Mouse (Mus musculus): ENCODE data around the gene Uqcc1. TPM values are rescaled to one million over a fixed set of nuclear protein-coding genes. Genes with fewer than 3 reads are reported as not detected.
A peak's percentile ranks its signal among the peaks of the same experiment; 100 is the strongest.

The Uqcc1 gene
- polyA plus RNA-seq, 1 experiment from 2014 or later = 40.4 TPM

DNA sequence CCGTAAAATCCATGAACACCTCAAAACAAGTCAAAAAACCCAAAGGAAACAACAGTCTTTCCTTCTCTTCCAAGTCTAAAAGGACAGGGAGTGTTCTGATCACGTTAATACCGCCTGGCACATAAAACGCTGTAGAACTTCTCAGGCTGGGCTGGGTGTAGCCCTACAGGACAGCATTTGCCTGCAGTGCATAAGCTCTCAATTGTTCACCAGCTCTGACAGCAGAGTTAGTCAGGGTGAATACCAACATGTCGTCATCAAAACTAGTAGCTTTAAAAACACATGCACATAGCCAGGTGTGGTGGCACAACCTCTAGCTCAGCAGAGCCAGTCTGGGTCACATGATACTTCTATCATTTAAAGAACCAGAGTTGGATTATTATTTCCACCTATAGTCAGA is 109.3 kb downstream of the Uqcc1 start:
- H3K27me3 ChIP-seq (replicated peaks; ENCODE audit: control insufficient read depth, insufficient read depth, low read length) = no peaks in the 10 kb centered on the region
- H3K9ac ChIP-seq (ENCODE audit: low read depth, low read length) = peak overlapping the region; percentile 32; the same call in 1 of the 2 replicates
- no peak for ATAC-seq
- H3K9me3 ChIP-seq (ENCODE audit: control insufficient read depth) = no peaks in the 10 kb centered on the region
- 58% methylated on average over 5 of the region's 5 CpGs for WGBS
- TF ChIP-seq CTCF (IDR thresholded peaks at IDR 0.05; ENCODE audit: low read depth) = no peak
- H3K4me3 ChIP-seq (ENCODE audit: low read depth, low read length) = no peak overlapping the region
- H3K27ac ChIP-seq (ENCODE audit: low read depth, low read length) = peak overlapping the region; percentile 95
- no peak overlapping the region for H3K4me2 ChIP-seq (replicated peaks; ENCODE audit: low read depth)
- peaks cover 29% of the 10 kb centered on the region for H3K36me3 ChIP-seq (ENCODE audit: control insufficient read depth, insufficient read depth)
- H3K4me1 ChIP-seq (replicated peaks; ENCODE audit: control insufficient read depth, insufficient read depth, low read length) = peaks cover 7% of the 10 kb centered on the region

- no peak for TF ChIP-seq CTCF (IDR thresholded peaks at IDR 0.05; ENCODE audit: low read depth)
- H3K9ac ChIP-seq (ENCODE audit: low read depth, low read length) = peak overlapping the region; percentile 79
- WGBS = 33% methylated on average over 6 of the region's 6 CpGs
Measured at GRCm38 (mm10) chr2:155819449-155820251, 110.5 kb downstream of the Uqcc1 start.

DNA sequence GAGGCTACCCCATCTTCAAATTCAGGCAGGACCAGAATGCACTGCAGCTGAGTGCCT is 110.9 kb downstream of the Uqcc1 start, which contains the start of gene BC029722:
BC029722 (minus strand) TSS at position 35 of the 57 bp plus-strand sequence.
- H3K27ac ChIP-seq (ENCODE audit: low read depth, low read length) = peak within 1 kb of the TSS; percentile 95
- peaks cover 29% of the 10 kb centered on the region for H3K36me3 ChIP-seq (ENCODE audit: control insufficient read depth, insufficient read depth)
- no peak for TF ChIP-seq CTCF (IDR thresholded peaks at IDR 0.05; ENCODE audit: low read depth)
- peak within 1 kb of the TSS; percentile 79 for H3K9ac ChIP-seq (ENCODE audit: low read depth, low read length)
- peak within 1 kb of the TSS; percentile 57 for H3K4me3 ChIP-seq (ENCODE audit: low read depth, low read length)
- H3K4me2 ChIP-seq (replicated peaks; ENCODE audit: low read depth) = peak within 1 kb of the TSS; percentile 75
- peaks cover 7% of the 10 kb centered on the region for H3K4me1 ChIP-seq (replicated peaks; ENCODE audit: control insufficient read depth, insufficient read depth, low read length)
- H3K27me3 ChIP-seq (replicated peaks; ENCODE audit: control insufficient read depth, insufficient read depth, low read length) = no peaks in the 10 kb centered on the region
- no peaks in the 10 kb centered on the region for H3K9me3 ChIP-seq (ENCODE audit: control insufficient read depth)
- ATAC-seq = no peak

More at GRCm38 (mm10) chr2:155819449-155820251, 110.5 kb downstream of the Uqcc1 start:
- Histone ChIP-seq H3K4me3 (ENCODE audit: low read depth, low read length) (peak overlapping the region; percentile 57; the same call in 1 of the 2 replicates), H3K4me2 (replicated peaks; ENCODE audit: low read depth) (peak overlapping the region; percentile 75), H3K27me3 (replicated peaks; ENCODE audit: control insufficient read depth, insufficient read depth, low read length) (no peaks in the 10 kb centered on the region), H3K36me3 (ENCODE audit: control insufficient read depth, insufficient read depth) (peaks cover 29% of the 10 kb centered on the region), H3K27ac (ENCODE audit: low read depth, low read length) (peak overlapping the region; percentile 95), H3K9me3 (ENCODE audit: control insufficient read depth) (no peaks in the 10 kb centered on the region), H3K4me1 (replicated peaks; ENCODE audit: control insufficient read depth, insufficient read depth, low read length) (peaks cover 7% of the 10 kb centered on the region)
- peak; percentile 85 for ATAC-seq

- ATAC-seq = peak; percentile 84
- Histone ChIP-seq H3K27me3 (replicated peaks; ENCODE audit: control insufficient read depth, insufficient read depth, low read length) (no peaks in the 10 kb centered on the region), H3K4me3 (ENCODE audit: low read depth, low read length) (peak overlapping the region; percentile 57), H3K4me2 (replicated peaks; ENCODE audit: low read depth) (peak overlapping the region; percentile 75), H3K36me3 (ENCODE audit: control insufficient read depth, insufficient read depth) (peaks cover 26% of the 10 kb centered on the region), H3K9ac (ENCODE audit: low read depth, low read length) (peak overlapping the region; percentile 79), H3K4me1 (replicated peaks; ENCODE audit: control insufficient read depth, insufficient read depth, low read length) (peaks cover 7% of the 10 kb centered on the region), H3K27ac (ENCODE audit: low read depth, low read length) (peak overlapping the region; percentile 95), H3K9me3 (ENCODE audit: control insufficient read depth) (no peaks in the 10 kb centered on the region)
- TF ChIP-seq CTCF (IDR thresholded peaks at IDR 0.05; ENCODE audit: low read depth) = peak; percentile 29; the same call in 1 of the 2 replicates
- 1% methylated on average over 37 of the region's 37 CpGs for WGBS
Measured at GRCm38 (mm10) chr2:155818596-155819391, 111.3 kb downstream of the Uqcc1 start.

DNA sequence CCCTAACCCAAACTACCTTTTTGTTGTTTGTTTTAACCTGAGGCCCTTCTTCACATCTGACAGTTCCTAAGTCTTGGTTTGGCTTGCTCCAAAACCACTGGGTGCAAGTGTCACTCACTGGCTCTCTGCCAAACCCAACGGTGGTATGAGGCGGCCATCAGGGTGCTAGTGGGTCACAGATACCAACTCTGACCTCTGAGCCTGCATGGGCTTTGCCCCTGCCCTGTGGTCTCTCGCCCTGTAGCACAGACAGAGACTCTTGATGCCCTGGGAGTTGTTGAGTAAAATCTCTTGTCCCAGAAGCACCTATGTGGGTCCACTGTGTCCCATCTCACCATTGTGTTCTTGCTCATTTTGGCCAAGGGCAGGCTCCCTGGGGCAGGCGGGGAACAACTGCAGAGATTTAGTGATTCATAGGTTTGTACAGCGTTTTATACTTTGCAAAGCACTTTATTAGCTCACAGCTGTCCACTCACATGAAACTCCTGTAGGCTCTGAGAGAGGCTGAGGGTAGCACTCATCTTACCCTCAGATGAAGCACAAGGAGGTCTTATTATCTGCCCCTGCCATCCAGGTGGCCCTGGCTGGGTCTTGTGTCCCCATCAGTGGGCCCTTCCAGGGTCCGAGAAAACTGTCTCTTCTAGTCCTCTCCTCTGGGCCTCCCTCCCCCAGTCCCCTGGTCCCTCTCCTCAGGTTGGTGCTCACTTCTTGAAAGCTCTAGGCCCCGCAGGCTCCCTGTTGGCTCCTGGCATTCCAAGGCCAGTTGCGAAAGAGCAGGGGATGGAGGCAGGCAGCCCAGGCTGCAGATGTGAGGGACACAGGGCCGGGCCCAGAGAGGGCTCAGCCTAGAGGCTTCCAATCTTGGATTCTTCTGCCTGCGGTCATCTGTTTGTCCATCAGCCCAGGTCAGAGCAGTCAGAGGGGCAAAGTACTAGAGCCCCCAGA is 112.5 kb downstream of the Uqcc1 start:
- TF ChIP-seq CTCF (IDR thresholded peaks at IDR 0.05; ENCODE audit: low read depth) = no peak
- H3K9ac ChIP-seq (ENCODE audit: low read depth, low read length) = no peak overlapping the region
- peaks cover 7% of the 10 kb centered on the region for H3K4me1 ChIP-seq (replicated peaks; ENCODE audit: control insufficient read depth, insufficient read depth, low read length)
- peaks cover 14% of the 10 kb centered on the region for H3K36me3 ChIP-seq (ENCODE audit: control insufficient read depth, insufficient read depth)
- H3K4me3 ChIP-seq (ENCODE audit: low read depth, low read length) = 0 out of 2 replicates have a peak overlapping the region, but pooled peaks have one; percentile 57
- no peak overlapping the region for H3K27ac ChIP-seq (ENCODE audit: low read depth, low read length)
- no peaks in the 10 kb centered on the region for H3K9me3 ChIP-seq (ENCODE audit: control insufficient read depth)
- 70% methylated on average over 10 of the region's 10 CpGs for WGBS
- no peak for ATAC-seq
- no peaks in the 10 kb centered on the region for H3K27me3 ChIP-seq (replicated peaks; ENCODE audit: control insufficient read depth, insufficient read depth, low read length)
- peak overlapping the region; percentile 75 for H3K4me2 ChIP-seq (replicated peaks; ENCODE audit: low read depth)

Measured in intestine, postnatal 0 days (tissue).